Mouse (Mus musculus): ENCODE measurements at regions not wholly inside any gene's neighbourhood (a gene's known extent, or its start where the extent isn't known, plus 50 kb on each side); places are given as distances from the start of the nearest gene placed in this dataset.

DNA sequence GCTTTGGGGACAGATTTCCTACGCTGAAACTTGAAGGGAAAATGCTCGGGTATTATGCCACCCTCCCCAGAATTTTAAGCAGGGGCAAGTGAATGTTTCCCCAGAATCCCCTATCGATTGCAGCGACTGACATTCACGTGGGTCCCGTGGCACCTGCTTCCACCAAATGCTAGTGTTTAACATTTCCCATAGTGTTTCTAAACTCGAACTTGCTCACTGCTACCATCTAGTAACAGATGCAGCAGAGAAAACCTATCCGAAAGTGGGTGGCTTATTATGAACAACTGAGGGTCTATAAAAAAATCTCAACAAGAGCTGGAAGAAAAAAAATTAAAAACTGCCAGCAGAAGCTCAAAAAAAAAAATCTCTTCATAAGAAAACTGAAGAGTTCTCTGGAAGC, 284.2 kb downstream of the Rnf144a start:
- no peak for DNase-seq

- no peak for DNase-seq
Observed at GRCm38 (mm10) chr12:26130011-26130410, 285.0 kb downstream of the Rnf144a start.

- DNase-seq, result no peak
Observed at GRCm38 (mm10) chr12:26129511-26129910, 285.5 kb downstream of the Rnf144a start.

DNA sequence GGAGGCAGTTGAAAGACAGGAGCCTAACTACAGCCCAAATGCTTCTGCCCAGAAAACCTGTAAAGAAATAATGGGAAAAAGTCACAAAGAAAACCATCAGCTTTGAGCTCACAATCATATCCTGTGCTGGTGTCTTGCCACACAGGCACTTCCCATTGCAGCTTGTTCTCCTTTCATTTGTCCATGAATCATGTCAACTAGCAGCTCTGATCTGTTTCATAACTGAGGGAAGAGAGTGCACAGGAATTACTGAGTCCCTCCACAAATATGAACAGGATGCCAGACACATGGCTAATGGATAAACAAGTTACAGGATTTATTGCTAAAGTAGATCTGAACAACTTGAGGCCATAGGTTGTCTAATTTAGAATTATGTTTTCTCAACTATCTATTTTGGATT, 286.2 kb downstream of the Rnf144a start:
- DNase-seq, result no peak

DNA sequence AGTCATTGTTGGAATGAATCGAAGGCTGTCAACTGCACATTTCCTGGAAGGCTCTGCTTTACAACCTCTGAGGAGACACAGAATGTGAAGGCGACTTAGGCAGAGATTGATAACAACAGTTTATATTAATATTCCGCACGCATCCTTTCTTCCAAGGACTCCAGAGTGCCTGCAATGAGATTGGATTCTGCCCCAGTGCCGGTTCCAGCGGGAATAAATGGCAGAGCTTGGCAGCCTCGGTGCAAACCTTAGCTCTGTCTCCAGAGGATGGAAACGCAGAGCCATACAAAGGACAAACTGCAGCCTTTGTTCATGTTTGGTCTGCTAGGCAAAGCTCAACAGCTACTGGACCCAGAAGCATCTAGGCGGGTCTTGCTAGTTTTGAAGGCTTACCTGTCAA, 288.8 kb downstream of the Rnf144a start:
- DNase-seq, result no peak

GRCm38 (mm10) chr12:26124211-26124610, 290.8 kb downstream of the Rnf144a start:
- DNase-seq, result no peak

DNA sequence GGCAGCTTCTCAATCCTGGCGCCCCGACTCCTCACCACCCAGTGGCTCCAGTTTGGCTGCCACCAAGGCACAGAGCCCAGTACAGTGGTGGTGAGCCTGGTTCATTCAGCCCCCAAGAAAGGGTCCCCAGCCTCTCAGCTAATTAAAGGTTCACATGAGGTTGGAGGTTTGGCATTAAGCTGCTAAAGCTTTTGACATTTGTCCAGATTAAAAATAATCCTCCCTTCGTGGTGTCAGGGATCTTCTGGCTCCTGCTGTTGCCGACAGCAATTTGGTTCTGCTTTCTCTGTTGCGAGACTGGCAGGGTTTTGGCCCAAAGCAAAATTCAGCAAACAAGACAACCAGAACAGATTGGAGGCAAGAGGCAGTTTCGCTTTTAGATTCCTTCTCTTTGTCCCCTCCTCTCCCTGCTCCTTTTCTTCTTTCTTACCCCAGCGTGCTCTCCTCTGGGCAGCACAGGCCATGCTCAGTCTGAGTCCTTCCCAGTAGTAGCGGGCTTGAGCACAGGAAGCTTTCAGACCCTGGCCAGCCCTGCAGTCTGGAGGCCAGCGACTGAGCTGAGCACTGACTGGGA, 299.6 kb downstream of the Rnf144a start:
- no peak for DNase-seq

- DNase-seq, result peak; percentile 44
Observed at GRCm38 (mm10) chr12:26112166-26113019, 302.7 kb downstream of the Rnf144a start.

DNA sequence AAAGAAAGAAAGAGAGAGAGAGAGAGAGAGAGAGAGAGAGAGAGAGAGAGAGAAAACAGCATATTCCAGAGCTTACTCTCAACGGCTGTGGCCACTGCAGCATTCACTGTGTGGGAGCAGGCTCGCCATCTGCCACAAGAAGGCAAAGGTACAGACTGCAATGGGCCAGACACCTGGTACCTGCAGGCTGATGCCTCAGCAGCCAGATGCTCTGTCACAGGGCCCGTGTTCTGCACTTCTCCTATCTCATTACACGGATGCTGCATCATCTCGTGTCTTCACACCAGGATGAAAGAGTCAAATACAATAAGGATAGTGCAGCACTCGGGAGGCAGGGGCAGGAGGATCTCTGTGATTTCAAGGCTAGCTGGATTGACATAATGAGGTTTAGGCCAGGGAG, 305.2 kb downstream of the Rnf144a start:
- DNase-seq, result no peak

GRCm38 (mm10) chr12:26104372-26104771, 310.7 kb downstream of the Rnf144a start:
- no peak for DNase-seq

GRCm38 (mm10) chr12:26102384-26102783, 312.7 kb downstream of the Rnf144a start:
- DNase-seq, result no peak

- no peak for DNase-seq
Observed at GRCm38 (mm10) chr12:26100140-26100539, 314.9 kb downstream of the Rnf144a start.

DNA sequence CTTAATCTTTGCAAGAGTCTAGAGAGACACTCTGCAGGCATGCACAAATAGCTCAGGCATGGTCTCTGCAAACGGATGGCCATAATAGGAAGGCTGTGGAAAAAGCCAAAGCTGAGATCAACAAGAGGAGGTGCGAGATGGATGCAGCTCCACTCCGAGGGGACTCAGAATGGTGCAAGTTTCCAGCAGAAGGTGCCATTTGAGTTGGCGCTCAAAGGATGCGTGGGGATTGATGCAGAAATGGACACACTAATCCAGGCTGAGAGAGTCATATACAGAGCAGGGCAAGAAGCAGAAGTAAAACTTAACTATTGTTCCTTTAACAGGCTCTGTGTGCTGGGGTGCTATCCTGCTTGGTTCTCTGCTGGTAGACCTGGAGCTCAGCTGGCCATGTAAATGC, 315.9 kb downstream of the Rnf144a start:
- DNase-seq, result no peak

DNA sequence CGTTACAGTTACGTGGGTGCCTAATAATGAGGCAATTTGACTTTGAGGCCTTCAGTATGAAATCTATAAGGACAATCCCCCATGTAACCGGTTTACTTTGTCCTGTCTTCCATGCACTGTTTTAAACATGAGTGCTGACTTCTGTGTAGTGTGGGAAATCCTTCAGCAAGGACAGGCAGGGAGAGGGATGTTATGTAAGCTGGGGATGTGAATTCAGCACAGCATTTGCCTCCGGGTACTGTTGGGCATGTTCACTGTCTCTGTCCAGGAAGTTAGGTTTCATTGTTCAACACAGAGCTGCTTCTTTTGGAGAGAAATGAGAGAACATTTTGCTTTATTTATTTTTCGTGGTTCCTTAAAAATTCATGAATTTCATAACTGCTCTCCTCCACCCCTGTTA, 322.7 kb downstream of the Rnf144a start:
- no peak for DNase-seq

- no peak for DNase-seq
Observed at GRCm38 (mm10) chr12:26091865-26092264, 323.2 kb downstream of the Rnf144a start.

GRCm38 (mm10) chr12:26088389-26088788, 326.7 kb downstream of the Rnf144a start:
- DNase-seq, result no peak

GRCm38 (mm10) chr12:26086923-26087322, 328.1 kb downstream of the Rnf144a start:
- no peak for DNase-seq

GRCm38 (mm10) chr12:26086414-26086813, 328.6 kb downstream of the Rnf144a start:
- DNase-seq, result no peak

GRCm38 (mm10) chr12:26079061-26079625, 335.9 kb downstream of the Rnf144a start:
- DNase-seq, result no peak

DNA sequence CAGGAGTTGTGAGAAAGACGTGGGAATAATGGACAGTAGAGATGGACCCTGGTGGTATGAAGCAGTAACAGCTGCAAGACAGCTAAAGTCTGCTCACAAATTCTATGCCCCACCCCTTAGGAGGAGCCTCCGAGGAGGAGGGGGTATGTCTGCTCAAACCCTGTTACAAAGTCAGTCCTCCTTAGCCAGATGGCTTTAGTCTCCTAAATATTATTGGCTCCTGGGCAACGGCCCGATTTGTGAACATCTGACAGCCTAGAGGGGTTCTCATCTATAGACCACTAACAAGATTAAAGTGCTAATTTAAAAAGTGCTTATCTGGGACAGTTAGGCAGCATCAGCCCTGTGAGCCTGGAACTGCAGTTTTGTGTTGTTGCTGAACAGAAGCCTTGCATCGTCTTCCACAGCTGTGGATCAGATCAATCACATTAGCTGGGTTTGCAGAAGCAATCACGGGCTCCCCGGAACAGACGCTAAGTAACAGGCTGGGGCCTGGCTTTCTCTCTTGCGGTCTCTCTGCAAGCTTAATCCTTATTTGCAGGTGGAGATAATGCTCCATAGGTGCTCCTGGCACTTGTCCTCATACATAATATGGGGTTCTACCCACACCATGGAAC, 339.3 kb downstream of the Rnf144a start:
- no peak for DNase-seq

- DNase-seq, result no peak
Observed at GRCm38 (mm10) chr12:26072180-26072579, 342.9 kb downstream of the Rnf144a start.

DNA sequence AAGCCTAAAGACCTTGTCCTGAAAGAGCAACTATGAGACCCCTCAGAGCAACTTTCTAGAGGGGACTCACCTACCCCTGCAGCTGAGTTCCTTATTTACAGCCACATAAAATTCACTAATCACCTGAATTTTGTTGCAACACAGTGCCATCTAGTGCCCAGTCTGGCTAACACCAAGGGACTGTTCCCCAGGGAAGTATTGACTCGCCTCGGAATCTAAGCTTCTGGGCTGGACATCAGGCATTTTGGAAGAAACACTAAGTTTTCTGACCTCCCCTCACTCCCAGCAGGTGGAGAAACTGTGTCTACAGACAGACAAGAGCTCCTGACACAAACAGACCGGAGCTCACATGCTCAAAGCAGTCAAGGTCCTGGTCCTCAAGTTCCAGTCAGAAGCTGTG, 343.4 kb downstream of the Rnf144a start:
- peak; percentile 68 for DNase-seq

DNA sequence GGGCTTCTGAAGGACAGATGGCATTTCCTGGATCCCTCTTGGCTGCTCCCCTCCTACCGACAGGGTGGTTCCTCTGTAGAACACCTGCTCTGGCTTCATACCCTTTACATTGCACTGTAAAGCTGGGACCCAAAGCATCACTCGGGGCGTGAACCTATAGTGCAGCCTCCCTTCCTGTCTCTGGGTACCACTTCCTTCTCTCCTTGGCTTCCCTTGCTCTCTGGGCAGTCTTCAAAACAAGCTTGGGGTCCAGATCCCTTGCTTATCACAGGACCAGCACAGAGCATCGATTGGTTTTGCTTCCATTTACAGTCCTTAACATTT, 346.4 kb downstream of the Rnf144a start:
- no peak for DNase-seq

All from kidney, postnatal 14 days (tissue).